Mouse (Mus musculus): ENCODE data around the gene Calr. TPM values are rescaled to one million over a fixed set of nuclear protein-coding genes. Genes with fewer than 3 reads are reported as not detected.

Gene Calr
- polyA plus RNA-seq (2021; fragmentation: Nextera tagmentation): 138 and 151 TPM in 2 replicates
- long read RNA-seq, experiment 1, transcript Calr-204 (5 exons, 943 nt): minor isoform, 5 of 457 reads
- long read RNA-seq, experiment 1, transcript Calr-201 (9 exons, 2,184 nt): major isoform, 364 of 457 reads
- long read RNA-seq, experiment 1, partial matches to known transcripts: 44 of 457 reads
- long read RNA-seq, experiment 1, other reads (novel, unspliced or antisense): 44 of 457 reads
- long read RNA-seq, experiment 2, transcript Calr-204 (5 exons, 943 nt): minor isoform, 6 of 143 reads
- long read RNA-seq, experiment 2, transcript Calr-201 (9 exons, 2,184 nt): major isoform, 60 of 143 reads
- long read RNA-seq, experiment 2, partial matches to known transcripts: 42 of 143 reads
- long read RNA-seq, experiment 2, other reads (novel, unspliced or antisense): 34 of 143 reads

DNA sequence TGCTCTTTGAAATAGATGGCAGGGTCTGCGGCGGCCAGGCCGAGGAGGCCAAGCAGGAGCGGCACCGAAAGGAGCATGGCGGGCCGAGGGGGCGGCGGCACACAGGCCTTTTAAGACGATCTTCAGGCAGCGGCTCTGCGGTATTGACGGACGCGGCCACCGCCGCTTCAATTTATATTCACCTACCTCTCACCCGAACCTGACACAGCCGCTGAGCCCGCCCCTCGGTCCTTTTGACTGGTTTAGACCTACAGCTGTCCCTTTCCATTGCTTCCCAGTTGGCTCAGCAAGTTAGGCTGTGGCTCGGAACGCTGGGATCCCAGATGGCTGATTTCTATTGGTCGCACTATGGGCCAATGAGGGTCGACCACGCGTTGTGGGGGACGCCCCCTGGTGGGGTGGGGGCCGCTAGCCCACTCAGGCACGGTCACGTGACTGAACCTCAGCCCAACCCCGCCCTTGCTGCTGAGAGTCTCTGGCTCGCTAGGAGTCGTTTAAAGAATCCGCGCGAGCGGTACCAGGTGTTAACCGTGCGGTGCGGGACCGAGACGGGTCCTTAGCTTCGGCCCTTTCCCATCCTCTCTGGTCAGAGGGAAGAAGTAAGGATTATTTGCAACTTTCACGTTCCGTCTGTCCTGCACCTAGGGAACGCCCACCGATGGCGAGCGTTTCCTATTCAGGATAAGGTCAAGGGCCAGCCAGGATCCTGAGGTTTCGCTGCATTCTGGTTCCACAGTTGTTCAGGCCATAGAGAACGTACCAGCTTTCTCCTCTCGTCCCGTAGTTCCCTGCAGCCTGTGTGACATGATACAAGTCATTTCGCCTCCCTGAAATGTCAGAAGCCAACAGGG lies at the start of gene Calr:
Gene Calr, minus strand, starts transcription at position 213 of the 851 bp plus-strand sequence.

DNA sequence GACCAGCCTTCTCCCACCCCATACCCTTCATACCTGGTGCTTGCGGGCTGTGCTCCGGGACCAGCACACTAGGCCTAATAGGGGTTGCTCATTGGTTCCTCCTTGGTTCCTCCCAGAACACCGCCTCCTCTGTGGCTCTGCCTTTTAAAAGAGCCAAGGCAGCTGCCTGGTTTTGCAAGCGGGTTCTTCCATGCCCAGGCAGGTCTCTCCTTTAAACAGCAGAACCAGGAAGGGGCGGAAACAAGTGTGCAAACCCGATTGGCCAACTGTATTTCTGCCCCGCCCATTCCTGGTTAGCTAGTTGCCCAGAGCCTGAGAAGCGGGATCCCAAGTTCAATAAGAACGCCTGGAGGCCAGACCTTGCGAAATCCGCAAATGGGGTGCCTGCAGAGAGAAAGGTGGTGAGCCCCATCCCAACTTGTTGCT lies 47.0 kb upstream of the Calr start, which contains the start of gene Gcdh:
Gene Gcdh, minus strand, starts transcription at position 213 of the 426 bp plus-strand sequence.

DNA sequence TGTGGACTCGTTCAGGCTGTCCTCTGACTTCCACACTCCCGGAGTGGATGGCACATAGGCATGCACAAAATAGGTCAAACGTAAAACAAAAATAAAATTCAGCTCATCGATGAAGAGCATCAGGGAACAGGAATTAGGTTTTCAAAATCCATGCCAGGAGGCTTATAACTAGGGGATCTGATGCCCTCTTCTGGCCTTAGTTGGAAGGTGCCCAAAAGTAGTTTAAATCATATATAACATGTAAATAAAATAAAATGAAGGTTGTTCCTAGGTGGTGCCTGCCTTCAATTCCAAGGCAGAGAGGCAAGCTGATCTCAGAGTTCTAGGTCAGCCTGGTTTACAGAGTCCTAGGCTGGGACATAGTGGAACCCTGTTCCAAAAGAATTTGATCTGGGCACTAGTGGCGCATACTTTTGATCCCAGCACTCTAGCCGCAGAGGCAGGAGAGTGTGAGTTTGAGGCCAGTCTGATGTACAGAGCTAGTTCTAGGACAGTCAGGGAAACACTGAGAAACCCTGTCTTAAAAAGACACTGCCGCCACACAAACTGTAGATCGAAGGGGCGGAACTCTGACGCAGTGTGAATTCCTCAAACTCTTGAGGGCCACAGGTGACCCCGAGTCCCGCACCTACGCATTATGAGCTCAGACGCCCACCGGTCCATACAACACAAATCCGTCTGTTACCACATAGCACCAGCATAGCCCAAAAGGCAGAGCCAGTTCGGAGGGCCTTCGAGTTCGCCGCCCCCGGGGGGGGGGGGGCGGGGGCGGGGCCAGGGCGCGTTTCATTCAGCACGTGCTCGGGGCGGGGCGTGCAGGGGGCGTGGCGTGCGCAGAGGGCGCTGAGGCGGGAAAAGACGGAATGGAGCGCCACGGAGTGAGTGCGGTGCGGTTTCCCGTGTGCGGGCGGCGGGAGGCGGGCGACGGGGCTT lies 24.9 kb upstream of the Calr start, which contains the start of gene Syce2:
Gene Syce2, plus strand, starts transcription at position 736 of the 933 bp plus-strand sequence.

DNA sequence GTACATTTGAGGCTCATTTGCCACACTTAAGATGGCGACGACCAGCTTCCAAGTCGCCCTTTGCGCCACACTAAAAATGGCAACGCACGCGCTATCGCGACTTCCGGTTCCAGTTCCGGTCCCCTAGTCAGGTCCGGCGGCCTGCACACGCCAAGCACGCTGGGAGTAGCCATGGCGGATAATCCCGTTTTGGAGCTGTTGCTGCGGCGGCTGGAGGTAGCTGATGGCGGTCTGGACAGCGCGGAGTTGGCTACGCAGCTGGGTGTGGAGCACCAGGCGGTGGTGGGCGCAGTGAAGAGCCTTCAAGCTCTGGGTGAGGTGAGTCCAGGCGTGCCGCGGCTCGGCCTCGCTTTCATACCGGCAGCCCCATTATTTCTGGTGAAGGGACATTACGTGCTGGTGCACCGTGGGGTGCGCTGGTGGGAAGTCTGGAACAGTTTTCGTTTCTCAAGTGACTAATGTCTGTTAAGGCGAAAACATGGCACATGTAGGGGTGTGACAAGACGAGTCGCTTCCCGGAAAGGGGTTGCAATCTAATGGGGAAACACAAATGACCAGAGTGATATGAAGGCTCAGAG lies 10.2 kb upstream of the Calr start, which contains the start of gene Farsa:
Gene Farsa, plus strand, starts transcription at position 126 of the 578 bp plus-strand sequence.

DNA sequence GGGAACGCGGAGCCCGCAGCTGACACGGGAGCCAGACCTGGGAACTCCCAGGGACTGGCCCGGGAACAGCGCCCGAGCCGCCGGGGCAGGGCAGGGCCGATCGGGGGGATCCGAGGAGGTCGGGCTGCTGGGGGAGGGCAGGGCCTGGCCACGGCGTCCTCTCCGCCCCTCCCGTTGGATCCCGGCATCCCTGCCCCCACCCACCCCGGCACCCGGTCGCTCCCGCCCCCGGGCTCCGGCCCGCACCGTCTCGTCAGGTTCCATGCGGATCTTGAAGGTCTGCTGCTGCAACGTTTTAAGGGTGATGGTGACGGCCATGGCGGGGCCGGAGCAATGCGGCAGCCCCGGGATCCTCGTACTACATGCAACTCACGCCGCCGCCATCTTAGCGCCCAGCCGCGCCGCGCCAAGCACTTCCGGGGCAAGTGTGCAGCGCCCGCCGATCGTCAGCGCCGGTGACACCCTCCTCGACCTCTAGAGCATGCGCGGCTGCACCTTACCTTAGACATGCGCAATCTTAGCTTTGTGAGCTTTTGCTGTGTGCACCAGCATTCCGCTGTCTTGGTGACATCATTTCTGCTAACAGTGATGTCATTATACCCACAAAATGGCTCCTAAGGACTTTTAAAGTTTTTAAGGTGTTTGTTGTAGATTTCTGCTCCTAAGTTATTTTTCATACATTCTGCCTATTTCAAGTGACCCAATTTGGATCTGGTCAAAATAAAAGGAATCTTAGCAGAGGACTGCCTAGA lies 6.3 kb downstream of the Calr start, which contains the start of gene Rad23a:
Gene Rad23a, minus strand, starts transcription at position 418 of the 752 bp plus-strand sequence.

DNA sequence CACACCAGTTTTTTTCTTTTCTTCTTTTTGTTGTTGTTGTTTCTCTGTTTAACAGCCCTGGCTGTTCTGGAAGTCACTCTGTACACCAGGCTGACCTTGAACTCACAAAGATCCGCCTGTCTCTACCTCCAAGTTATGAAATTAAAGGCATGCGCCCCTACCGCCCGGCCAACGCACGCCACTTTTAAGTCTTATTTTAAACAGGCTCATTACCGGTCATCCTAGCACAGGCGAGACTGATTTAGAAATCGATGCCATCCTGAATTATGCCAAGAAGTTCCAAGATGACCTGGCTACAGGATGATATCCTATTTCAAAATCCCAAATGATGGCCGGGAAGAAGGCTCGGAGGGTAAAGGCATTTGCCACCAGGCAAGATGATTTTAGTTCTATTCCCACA lies 15.2 kb downstream of the Calr start, which contains the start of gene Gadd45gip1:
Gene Gadd45gip1, plus strand, starts transcription at position 33 of the 400 bp plus-strand sequence.

DNA sequence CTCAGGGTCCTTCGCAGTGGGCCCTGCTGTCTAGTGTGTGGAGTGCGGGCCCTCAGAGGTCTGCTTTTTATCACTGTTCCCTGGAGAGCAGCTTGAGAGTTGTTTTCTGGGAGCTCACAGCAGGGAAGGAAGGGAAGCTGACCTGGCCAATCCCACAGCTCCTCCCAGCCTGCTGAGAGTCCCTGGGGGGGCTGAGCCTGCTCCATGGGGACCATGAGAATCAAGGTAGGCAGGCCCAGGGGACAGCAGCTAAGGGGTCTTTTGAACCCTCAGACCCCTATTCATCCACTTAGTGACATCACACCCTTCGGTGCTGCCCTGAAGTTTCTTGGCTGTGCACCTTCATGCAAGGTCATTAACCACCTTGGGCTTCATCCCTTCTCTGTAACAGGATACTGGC lies 24.0 kb downstream of the Calr start, which contains the start of gene Dand5:
Gene Dand5, minus strand, starts transcription at position 101 of the 400 bp plus-strand sequence.

DNA sequence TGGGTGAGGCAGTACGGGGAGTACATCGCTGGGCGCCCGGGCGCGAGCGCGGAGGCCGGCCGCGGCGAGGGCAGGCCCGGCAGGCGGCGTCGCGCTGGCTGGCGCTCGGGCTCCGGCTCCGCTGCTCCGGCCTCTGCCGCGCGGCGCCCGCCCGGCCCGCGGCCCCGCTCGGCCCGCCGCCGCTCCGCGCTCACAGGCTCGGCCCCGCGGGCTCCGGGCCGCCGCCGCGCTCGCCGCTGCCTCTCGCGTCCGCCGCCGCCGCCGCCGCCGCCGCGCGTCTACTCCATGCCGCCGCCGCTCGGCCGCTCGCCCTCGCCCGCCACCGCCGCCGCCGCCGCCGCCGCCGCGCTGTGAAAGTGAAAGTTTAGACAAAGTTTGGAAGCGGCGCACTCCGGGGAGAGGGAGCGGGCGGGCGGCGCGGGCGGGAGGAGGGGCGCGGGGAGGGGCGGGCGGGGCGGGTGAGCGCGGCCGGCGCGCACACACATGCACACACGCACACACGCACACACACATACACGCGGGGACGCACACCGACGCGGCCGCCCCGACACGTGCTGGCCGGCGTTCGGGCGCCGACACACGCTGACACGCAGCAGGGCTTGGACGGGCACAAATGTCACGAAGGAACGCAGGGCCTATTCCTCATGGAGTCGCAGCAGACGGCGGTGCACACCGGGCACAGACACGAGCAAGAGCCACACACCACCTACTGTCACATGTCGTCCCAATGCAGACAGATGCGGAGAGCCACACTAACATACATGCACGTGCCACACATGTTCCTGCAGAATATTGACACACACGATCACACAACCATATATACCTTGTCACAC lies 46.5 kb downstream of the Calr start, which contains the start of gene Nfix:
Gene Nfix, minus strand, starts transcription at position 346 of the 833 bp plus-strand sequence.

Other genes starting within 250 kb of the Calr start
- 32.9 and 73.2 TPM in 2 replicates for gene Ier2, start 184.1 kb downstream of the Calr start, polyA plus RNA-seq (2021; fragmentation: Nextera tagmentation)
- 67.7 and 73.9 TPM in 2 replicates for gene Trmt1, start 160.6 kb downstream of the Calr start, polyA plus RNA-seq (2021; fragmentation: Nextera tagmentation)
- 5.9 and 11.7 TPM in 2 replicates for gene Nacc1, start 159.1 kb downstream of the Calr start, polyA plus RNA-seq (2021; fragmentation: Nextera tagmentation)
- 2.2 and 2.4 TPM in 2 replicates for gene Lyl1, start 145.5 kb downstream of the Calr start, polyA plus RNA-seq (2021; fragmentation: Nextera tagmentation)
- gene G430095P16Rik, start 123.9 kb downstream of the Calr start, polyA plus RNA-seq (2021; fragmentation: Nextera tagmentation): 0.23 TPM in 1 of 2 replicates, not detected in the other
- 137 and 163 TPM in 2 replicates for gene Nfix, start 46.6 kb downstream of the Calr start, polyA plus RNA-seq (2021; fragmentation: Nextera tagmentation)
- 19.8 and 22.2 TPM in 2 replicates for gene Dand5, start 24.1 kb downstream of the Calr start, polyA plus RNA-seq (2021; fragmentation: Nextera tagmentation)
- gene Gadd45gip1, start 15.4 kb downstream of the Calr start, polyA plus RNA-seq (2021; fragmentation: Nextera tagmentation): 46.3 and 55.1 TPM in 2 replicates
- 149 and 190 TPM in 2 replicates for gene Rad23a, start 6.3 kb downstream of the Calr start, polyA plus RNA-seq (2021; fragmentation: Nextera tagmentation)
- 20.6 and 22.2 TPM in 2 replicates for gene Farsa, start 10.1 kb upstream of the Calr start, polyA plus RNA-seq (2021; fragmentation: Nextera tagmentation)
- gene Syce2, start 25.2 kb upstream of the Calr start, polyA plus RNA-seq (2021; fragmentation: Nextera tagmentation): 7.5 and 8.4 TPM in 2 replicates
- 19.7 and 26.0 TPM in 2 replicates for gene Gcdh, start 47.0 kb upstream of the Calr start, polyA plus RNA-seq (2021; fragmentation: Nextera tagmentation)
- gene Klf1, start 55.0 kb upstream of the Calr start, polyA plus RNA-seq (2021; fragmentation: Nextera tagmentation): 0.12 and 0.31 TPM in 2 replicates
- 4.7 and 4.8 TPM in 2 replicates for gene Dnase2a, start 61.6 kb upstream of the Calr start, polyA plus RNA-seq (2021; fragmentation: Nextera tagmentation)
- gene Mast1, start 90.4 kb upstream of the Calr start, polyA plus RNA-seq (2021; fragmentation: Nextera tagmentation): 9.3 and 21.9 TPM in 2 replicates
- gene Rtbdn, start 100.1 kb upstream of the Calr start, polyA plus RNA-seq (2021; fragmentation: Nextera tagmentation): 0.22 and 0.26 TPM in 2 replicates
- not detected in 2 replicates for gene Gm49661, start 122.5 kb upstream of the Calr start, polyA plus RNA-seq (2021; fragmentation: Nextera tagmentation)
- gene Prdx2, start 122.7 kb upstream of the Calr start, polyA plus RNA-seq (2021; fragmentation: Nextera tagmentation): 606 and 755 TPM in 2 replicates
- gene Rnaseh2a, start 122.8 kb upstream of the Calr start, polyA plus RNA-seq (2021; fragmentation: Nextera tagmentation): 49.5 and 54.5 TPM in 2 replicates
- 127 and 330 TPM in 2 replicates for gene Junb, start 131.8 kb upstream of the Calr start, polyA plus RNA-seq (2021; fragmentation: Nextera tagmentation)
- 4.2 and 6.7 TPM in 2 replicates for gene Hook2, start 143.7 kb upstream of the Calr start, polyA plus RNA-seq (2021; fragmentation: Nextera tagmentation)
- not detected in 2 replicates for gene Best2, start 167.6 kb upstream of the Calr start, polyA plus RNA-seq (2021; fragmentation: Nextera tagmentation)
- 30.3 and 93.5 TPM in 2 replicates for gene Asna1, start 178.3 kb upstream of the Calr start, polyA plus RNA-seq (2021; fragmentation: Nextera tagmentation)
- 31.7 and 158 TPM in 2 replicates for gene Trir, start 179.9 kb upstream of the Calr start, polyA plus RNA-seq (2021; fragmentation: Nextera tagmentation)
- 25.2 and 34.4 TPM in 2 replicates for gene Tnpo2, start 190.0 kb upstream of the Calr start, polyA plus RNA-seq (2021; fragmentation: Nextera tagmentation)
- 12.5 and 21.0 TPM in 2 replicates for gene Fbxw9, start 213.1 kb upstream of the Calr start, polyA plus RNA-seq (2021; fragmentation: Nextera tagmentation)
- not detected in 2 replicates for gene Gm5741, start 221.0 kb upstream of the Calr start, polyA plus RNA-seq (2021; fragmentation: Nextera tagmentation)
- gene Dhps, start 224.8 kb upstream of the Calr start, polyA plus RNA-seq (2021; fragmentation: Nextera tagmentation): 72.9 and 74.5 TPM in 2 replicates
- 114 and 122 TPM in 2 replicates for gene Wdr83os, start 233.8 kb upstream of the Calr start, polyA plus RNA-seq (2021; fragmentation: Nextera tagmentation)
- 30.0 and 38.6 TPM in 2 replicates for gene Wdr83, start 234.4 kb upstream of the Calr start, polyA plus RNA-seq (2021; fragmentation: Nextera tagmentation)
- 13.9 and 19.1 TPM in 2 replicates for gene Man2b1, start 236.3 kb upstream of the Calr start, polyA plus RNA-seq (2021; fragmentation: Nextera tagmentation)

All from left cerebral cortex, adult 6 months (tissue).